Mouse (Mus musculus) CD4-positive naive resting alpha-beta T cell, adult 57 days (primary cell): ENCODE data around the gene Gm44502. TPM values are rescaled to one million over a fixed set of nuclear protein-coding genes. Genes with fewer than 3 reads are reported as not detected.

Experiments
- total RNA-seq: library from RNA; stranded (reverse); gene quantifications from one replicate; pipeline ENCODE4 v1.2.4, GENCODE M21; 2023

The Gm44502 gene
- 2.9 TPM for total RNA-seq

GRCm38 (mm10) chr15:89429352-89430221 lies at the start of gene Gm44502, which contains the start of the genes C730034F03Rik and Chkb:
Gene Gm44502 (minus strand): TSS chr15:89429696.
Gene C730034F03Rik (plus strand): TSS chr15:89429589.
Gene Chkb (minus strand): TSS chr15:89429908.

DNA sequence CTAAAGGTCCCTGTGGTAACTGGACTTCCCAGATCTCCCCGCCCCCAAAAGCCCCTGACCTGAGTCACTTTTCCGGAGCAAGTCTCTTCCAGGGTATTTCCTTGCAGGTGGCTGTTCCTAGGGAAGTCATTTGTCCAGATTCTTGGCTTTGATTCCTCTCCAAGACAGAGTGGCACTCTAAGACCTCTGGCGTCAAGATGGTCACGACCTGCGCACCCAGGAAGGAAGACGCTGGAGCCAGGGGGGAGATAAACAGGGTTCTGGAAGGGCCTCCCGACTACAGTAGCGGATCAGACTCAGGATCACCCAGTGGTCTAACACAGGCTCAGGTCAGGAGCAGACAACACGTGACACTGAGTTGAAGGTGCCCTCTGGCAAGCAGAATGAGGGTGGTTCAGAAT lies 47.6 kb upstream of the Gm44502 start, which contains the start of gene Arsa:
Gene Arsa, minus strand, starts transcription at position 335 of the 401 bp plus-strand sequence.

DNA sequence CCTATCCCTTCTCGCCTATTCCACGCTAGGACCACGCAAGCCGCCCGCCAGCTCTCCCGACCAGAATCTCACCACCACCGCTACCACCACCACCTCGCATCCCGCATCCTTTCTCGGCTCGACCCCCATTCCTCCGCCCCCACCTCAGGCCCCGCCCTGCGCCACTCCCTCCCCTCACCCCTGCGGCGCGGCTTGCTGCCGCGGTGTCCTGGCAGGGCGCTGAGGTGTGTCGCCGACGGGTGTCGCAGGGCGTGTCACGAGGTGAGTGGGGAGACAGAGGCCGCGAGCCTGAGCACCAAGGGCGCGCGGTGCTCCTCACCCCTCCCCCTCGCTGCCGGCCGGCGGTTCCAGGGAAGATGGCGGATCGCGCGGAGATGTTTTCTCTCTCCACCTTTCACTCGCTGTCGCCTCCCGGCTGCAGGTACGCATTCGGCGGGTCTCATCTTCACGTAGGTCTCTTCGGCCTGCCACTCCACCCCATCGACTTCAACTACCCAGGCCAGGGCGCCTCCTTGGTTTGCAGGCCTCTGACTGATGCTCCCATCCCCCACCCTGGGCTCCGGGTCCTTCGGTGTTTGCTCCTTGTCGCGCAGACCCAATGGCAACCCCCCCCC lies 24.5 kb upstream of the Gm44502 start, which contains the start of gene Mapk8ip2:
Gene Mapk8ip2, plus strand, starts transcription at position 49 of the 614 bp plus-strand sequence.

DNA sequence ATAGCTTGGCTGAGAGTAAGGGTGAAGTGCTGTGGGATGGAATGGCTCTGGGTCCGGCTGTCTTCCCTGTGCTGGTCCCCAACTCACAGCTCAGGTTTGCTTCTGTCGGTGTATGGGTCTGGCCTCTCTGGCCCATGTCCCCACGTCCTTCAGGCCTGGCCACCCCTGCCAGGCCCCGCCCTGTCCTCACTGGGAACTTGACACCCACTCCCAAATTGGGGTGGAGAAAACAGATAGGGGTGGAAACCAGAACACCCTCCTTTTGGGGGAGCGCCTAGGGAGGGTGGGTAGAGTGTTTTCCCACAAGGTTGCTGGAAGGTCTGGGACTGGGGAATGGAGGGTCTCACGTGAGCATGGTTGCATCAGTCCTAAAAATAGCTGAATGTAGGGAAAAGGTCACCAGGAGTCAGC lies 3.8 kb downstream of the Gm44502 start, which contains the start of gene Cpt1b:
Gene Cpt1b, minus strand, starts transcription at position 153 of the 411 bp plus-strand sequence.

GRCm38 (mm10) chr15:89410118-89410517 lies 19.4 kb downstream of the Gm44502 start, which contains the start of gene Syce3:
Gene Syce3 (minus strand): TSS chr15:89410503.

DNA sequence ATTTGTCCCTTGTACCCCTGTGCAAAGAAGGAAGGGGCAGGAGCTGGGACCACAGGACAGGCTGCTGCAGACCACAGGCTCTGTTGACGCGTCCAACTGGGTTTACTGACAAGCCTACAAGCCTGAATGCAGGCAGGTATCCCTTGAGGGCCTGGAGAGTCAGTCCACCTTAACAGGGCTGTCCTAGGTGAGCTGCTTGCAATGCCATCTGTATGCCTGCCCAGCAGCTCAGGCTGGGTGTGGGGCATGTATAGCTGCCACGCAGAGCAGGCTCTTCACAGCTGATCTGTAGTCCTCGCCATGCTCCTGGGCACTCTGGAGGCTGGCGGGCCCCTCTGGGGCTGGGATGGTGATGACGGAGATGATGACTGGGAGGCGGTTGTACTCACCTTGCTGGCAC lies 44.9 kb downstream of the Gm44502 start, which contains the start of gene Klhdc7b:
Gene Klhdc7b, plus strand, starts transcription at position 301 of the 400 bp plus-strand sequence.

GRCm38 (mm10) chr15:89378831-89379401 lies 50.6 kb downstream of the Gm44502 start, which contains the start of gene Odf3b:
Gene Odf3b (minus strand): TSS chr15:89379282.

GRCm38 (mm10) chr15:89376957-89377356 lies 52.5 kb downstream of the Gm44502 start, which contains the start of gene Tymp:
Gene Tymp (minus strand): TSS chr15:89377039.

GRCm38 (mm10) chr15:89373762-89374248 lies 55.7 kb downstream of the Gm44502 start, which contains the start of gene Sco2:
Gene Sco2 (minus strand): TSS chr15:89373846.

Other genes with a start within 250 kb of the Gm44502 start
- gene Plxnb2, start 248.9 kb downstream of the Gm44502 start, total RNA-seq = 2.9 TPM
- 24.3 TPM for gene Dennd6b, start 233.2 kb downstream of the Gm44502 start, total RNA-seq
- gene Ppp6r2, start 218.1 kb downstream of the Gm44502 start, total RNA-seq = 42.9 TPM
- 416 TPM for gene Sbf1, start 114.4 kb downstream of the Gm44502 start, total RNA-seq
- gene Adm2, start 107.0 kb downstream of the Gm44502 start, total RNA-seq = not detected
- gene Miox, start 95.3 kb downstream of the Gm44502 start, total RNA-seq = not detected
- 52.1 TPM for gene Lmf2, start 74.0 kb downstream of the Gm44502 start, total RNA-seq
- gene Ncaph2, start 74.0 kb downstream of the Gm44502 start, total RNA-seq = 133 TPM
- 18.3 TPM for gene Sco2, start 55.9 kb downstream of the Gm44502 start, total RNA-seq
- gene Tymp, start 52.7 kb downstream of the Gm44502 start, total RNA-seq = 0.50 TPM
- gene Odf3b, start 50.4 kb downstream of the Gm44502 start, total RNA-seq = 1.7 TPM
- not detected for gene Klhdc7b, start 44.8 kb downstream of the Gm44502 start, total RNA-seq
- gene Syce3, start 19.2 kb downstream of the Gm44502 start, total RNA-seq = not detected
- 2.2 TPM for gene Cpt1b, start 3.8 kb downstream of the Gm44502 start, total RNA-seq
- 9.0 TPM for gene C730034F03Rik, start 107 bp downstream of the Gm44502 start, total RNA-seq
- gene Chkb, start 212 bp upstream of the Gm44502 start, total RNA-seq = 194 TPM
- gene Mapk8ip2, start 24.2 kb upstream of the Gm44502 start, total RNA-seq = not detected
- 13.7 TPM for gene Arsa, start 47.7 kb upstream of the Gm44502 start, total RNA-seq
- 1.0 TPM for gene Shank3, start 69.9 kb upstream of the Gm44502 start, total RNA-seq
- gene Acr, start 138.6 kb upstream of the Gm44502 start, total RNA-seq = not detected
- gene Rabl2, start 162.2 kb upstream of the Gm44502 start, total RNA-seq = 0.68 TPM